Mouse (Mus musculus): ENCODE results near the gene Dlx5. TPM values are rescaled to one million over a fixed set of nuclear protein-coding genes. Genes with fewer than 3 reads are reported as not detected.

The Dlx5 gene
- polyA plus RNA-seq, 1 experiment from 2014 or later = 91.5 TPM

GRCm38 (mm10) chr6:6863955-6864354 lies 17.9 kb downstream of the Dlx5 start:
- Histone ChIP-seq H3K4me3 (peak overlapping the region; percentile 60), H3K4me2 (peak overlapping the region; percentile 70), H3K9me3 (replicated peaks) (no peaks in the 10 kb centered on the region), H3K9ac (peak overlapping the region; percentile 94), H3K4me1 (peaks cover 31% of the 10 kb centered on the region), H3K36me3 (ENCODE audit: poor library complexity, severe bottlenecking) (no peaks in the 10 kb centered on the region), H3K27me3 (peaks cover 86% of the 10 kb centered on the region), H3K27ac (peak overlapping the region; percentile 98)
- peak; percentile 8 for ATAC-seq
- 2% methylated on average over 17 of the region's 21 CpGs for WGBS

- H3K9me3 ChIP-seq (replicated peaks) = no peaks in the 10 kb centered on the region
- no peaks in the 10 kb centered on the region for H3K36me3 ChIP-seq (ENCODE audit: poor library complexity, severe bottlenecking)
- WGBS = under 1% methylated on average over 41 of the region's 52 CpGs
- H3K9ac ChIP-seq = peak within 1 kb of the TSS; percentile 94
- H3K27me3 ChIP-seq = peaks cover 86% of the 10 kb centered on the region
- peak within 1 kb of the TSS; percentile 60 for H3K4me3 ChIP-seq
- peaks cover 31% of the 10 kb centered on the region for H3K4me1 ChIP-seq
- H3K4me2 ChIP-seq = peak within 1 kb of the TSS; percentile 70
- H3K27ac ChIP-seq = peak within 1 kb of the TSS; percentile 98
- peak; percentile 41 for ATAC-seq
Observed at GRCm38 (mm10) chr6:6863160-6863870, 18.6 kb downstream of the Dlx5 start, which contains the start of gene Dlx6. Gene Dlx6, plus strand, starts transcription at chr6:6863334.

- H3K36me3 ChIP-seq (ENCODE audit: poor library complexity, severe bottlenecking) = no peaks in the 10 kb centered on the region
- H3K27me3 ChIP-seq = peaks cover 89% of the 10 kb centered on the region
- ATAC-seq = peak; percentile 75
- peak overlapping the region; percentile 60 for H3K4me3 ChIP-seq
- peaks cover 31% of the 10 kb centered on the region for H3K4me1 ChIP-seq
- peak overlapping the region; percentile 98 for H3K27ac ChIP-seq
- H3K9ac ChIP-seq = peak overlapping the region; percentile 94
- no peaks in the 10 kb centered on the region for H3K9me3 ChIP-seq (replicated peaks)
- under 1% methylated on average over 23 of the region's 23 CpGs for WGBS
- peak overlapping the region; percentile 70 for H3K4me2 ChIP-seq
Observed at GRCm38 (mm10) chr6:6862611-6863010, 19.3 kb downstream of the Dlx5 start.

GRCm38 (mm10) chr6:6861798-6862428 lies 20.0 kb downstream of the Dlx5 start:
- WGBS = under 1% methylated on average over 11 of the region's 11 CpGs
- peak overlapping the region; percentile 60 for H3K4me3 ChIP-seq
- H3K4me2 ChIP-seq = peak overlapping the region; percentile 70
- H3K27me3 ChIP-seq = peaks cover 91% of the 10 kb centered on the region
- H3K4me1 ChIP-seq = peaks cover 31% of the 10 kb centered on the region
- peak overlapping the region; percentile 94 for H3K9ac ChIP-seq
- no peaks in the 10 kb centered on the region for H3K36me3 ChIP-seq (ENCODE audit: poor library complexity, severe bottlenecking)
- peak; percentile 44 for ATAC-seq
- H3K27ac ChIP-seq = peak overlapping the region; percentile 98
- H3K9me3 ChIP-seq (replicated peaks) = no peaks in the 10 kb centered on the region

GRCm38 (mm10) chr6:6861086-6861797 lies 20.6 kb downstream of the Dlx5 start:
- peak; percentile 36; the same call in 1 of the 2 replicates for ATAC-seq
- peak overlapping the region; percentile 47 for H3K4me2 ChIP-seq
- H3K27ac ChIP-seq = peak overlapping the region; percentile 94
- peak overlapping the region; percentile 43 for H3K4me3 ChIP-seq
- no peaks in the 10 kb centered on the region for H3K36me3 ChIP-seq (ENCODE audit: poor library complexity, severe bottlenecking)
- peaks cover 92% of the 10 kb centered on the region for H3K27me3 ChIP-seq
- WGBS = under 1% methylated on average over 21 of the region's 21 CpGs
- H3K9me3 ChIP-seq (replicated peaks) = no peaks in the 10 kb centered on the region
- H3K9ac ChIP-seq = peak overlapping the region; percentile 70
- peaks cover 31% of the 10 kb centered on the region for H3K4me1 ChIP-seq

GRCm38 (mm10) chr6:6860411-6861085 lies 21.3 kb downstream of the Dlx5 start:
- ATAC-seq = no peak
- under 1% methylated on average over 33 of the region's 33 CpGs for WGBS
- Histone ChIP-seq H3K4me2 (peak overlapping the region; percentile 47), H3K9me3 (replicated peaks) (no peaks in the 10 kb centered on the region), H3K27me3 (peaks cover 92% of the 10 kb centered on the region), H3K27ac (peak overlapping the region; percentile 94), H3K4me1 (peaks cover 36% of the 10 kb centered on the region), H3K36me3 (ENCODE audit: poor library complexity, severe bottlenecking) (no peaks in the 10 kb centered on the region), H3K9ac (peak overlapping the region; percentile 70), H3K4me3 (peak overlapping the region; percentile 43)

GRCm38 (mm10) chr6:6859950-6860410 lies 21.9 kb downstream of the Dlx5 start:
- Histone ChIP-seq H3K9ac (peak overlapping the region; percentile 70), H3K4me2 (peak overlapping the region; percentile 47), H3K4me3 (peak overlapping the region; percentile 43), H3K36me3 (ENCODE audit: poor library complexity, severe bottlenecking) (no peaks in the 10 kb centered on the region), H3K27ac (peak overlapping the region; percentile 94), H3K4me1 (peaks cover 40% of the 10 kb centered on the region), H3K27me3 (peaks cover 92% of the 10 kb centered on the region), H3K9me3 (replicated peaks) (no peaks in the 10 kb centered on the region)
- ATAC-seq = no peak
- WGBS = under 1% methylated on average over 21 of the region's 21 CpGs

- no peaks in the 10 kb centered on the region for H3K9me3 ChIP-seq (replicated peaks)
- H3K27me3 ChIP-seq = peaks cover 92% of the 10 kb centered on the region
- peaks cover 40% of the 10 kb centered on the region for H3K4me1 ChIP-seq
- H3K9ac ChIP-seq = peak overlapping the region; percentile 70
- H3K4me2 ChIP-seq = peak overlapping the region; percentile 47
- ATAC-seq = no peak
- peak overlapping the region; percentile 43 for H3K4me3 ChIP-seq
- no peaks in the 10 kb centered on the region for H3K36me3 ChIP-seq (ENCODE audit: poor library complexity, severe bottlenecking)
- peak overlapping the region; percentile 94 for H3K27ac ChIP-seq
- WGBS = under 1% methylated on average over 19 of the region's 19 CpGs
Observed at GRCm38 (mm10) chr6:6859111-6859949, 22.6 kb downstream of the Dlx5 start.

- peak overlapping the region; percentile 43 for H3K4me3 ChIP-seq
- H3K9me3 ChIP-seq (replicated peaks) = no peaks in the 10 kb centered on the region
- H3K27me3 ChIP-seq = peaks cover 92% of the 10 kb centered on the region
- 0% methylated on average over 1 of the region's 1 CpGs for WGBS
- H3K4me2 ChIP-seq = peak overlapping the region; percentile 47
- no peak for ATAC-seq
- no peaks in the 10 kb centered on the region for H3K36me3 ChIP-seq (ENCODE audit: poor library complexity, severe bottlenecking)
- peaks cover 36% of the 10 kb centered on the region for H3K4me1 ChIP-seq
- H3K27ac ChIP-seq = peak overlapping the region; percentile 94
- peak overlapping the region; percentile 70 for H3K9ac ChIP-seq
Observed at GRCm38 (mm10) chr6:6858571-6858970, 23.3 kb downstream of the Dlx5 start.

- Histone ChIP-seq H3K4me3 (peak overlapping the region; percentile 43), H3K4me2 (peak overlapping the region; percentile 47), H3K9ac (peak overlapping the region; percentile 70), H3K9me3 (replicated peaks) (no peaks in the 10 kb centered on the region), H3K27ac (peak overlapping the region; percentile 94), H3K27me3 (peaks cover 92% of the 10 kb centered on the region), H3K36me3 (ENCODE audit: poor library complexity, severe bottlenecking) (no peaks in the 10 kb centered on the region), H3K4me1 (peaks cover 28% of the 10 kb centered on the region)
- ATAC-seq = no peak
- 4% methylated on average over 2 of the region's 2 CpGs for WGBS
Observed at GRCm38 (mm10) chr6:6857766-6858165, 24.1 kb downstream of the Dlx5 start.

GRCm38 (mm10) chr6:6856881-6857280 lies 25.0 kb downstream of the Dlx5 start:
- WGBS = 1% methylated on average over 4 of the region's 4 CpGs
- Histone ChIP-seq H3K27ac (peak overlapping the region; percentile 79), H3K4me1 (peaks cover 22% of the 10 kb centered on the region), H3K9ac (peak overlapping the region; percentile 59), H3K4me2 (peak overlapping the region; percentile 56), H3K4me3 (peak overlapping the region; percentile 43), H3K9me3 (replicated peaks) (no peaks in the 10 kb centered on the region), H3K36me3 (ENCODE audit: poor library complexity, severe bottlenecking) (no peaks in the 10 kb centered on the region), H3K27me3 (peaks cover 94% of the 10 kb centered on the region)
- no peak for ATAC-seq

Data from forebrain, embryonic 13.5 days (tissue).